Mouse (Mus musculus) C3H10T1/2 (cell line): Measurements from ENCODE around the gene Krtap7-1. TPM values are rescaled to one million over a fixed set of nuclear protein-coding genes. Genes with fewer than 3 reads are reported as not detected.

Experiments
- polyA plus RNA-seq, 2 experiments: library from polyadenylated mRNA; unstranded; fragments of >200 nt; fragmentation: generic; extraction: Trizol; gene quantifications; one replicate each; pipeline ENCODE4 v1.2.1; 2012; ENCODE audit warnings: missing spikeins in 2 of 2

The Krtap7-1 gene
- not detected for polyA plus RNA-seq

DNA sequence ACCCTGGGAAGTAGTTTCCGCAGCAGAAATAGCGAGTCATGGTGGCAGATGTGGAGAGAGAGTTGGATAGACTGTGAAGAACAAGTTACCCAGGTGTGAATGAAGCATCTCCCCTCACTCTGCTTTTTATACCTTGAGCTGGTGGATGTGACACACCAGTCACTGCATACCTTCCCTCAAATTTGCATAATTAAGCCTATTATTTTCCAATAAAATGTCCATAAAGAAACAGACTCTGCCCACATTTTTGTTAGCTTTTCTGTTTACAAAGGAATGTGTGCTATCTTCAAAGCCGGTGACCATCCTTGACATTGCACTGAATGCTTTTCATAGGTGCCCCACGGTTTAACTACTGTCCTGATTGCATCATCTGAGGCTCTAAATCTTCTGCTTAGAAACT lies at the start of gene Krtap7-1:
Krtap7-1 (minus strand) TSS at position 101 of the 400 bp plus-strand sequence.

DNA sequence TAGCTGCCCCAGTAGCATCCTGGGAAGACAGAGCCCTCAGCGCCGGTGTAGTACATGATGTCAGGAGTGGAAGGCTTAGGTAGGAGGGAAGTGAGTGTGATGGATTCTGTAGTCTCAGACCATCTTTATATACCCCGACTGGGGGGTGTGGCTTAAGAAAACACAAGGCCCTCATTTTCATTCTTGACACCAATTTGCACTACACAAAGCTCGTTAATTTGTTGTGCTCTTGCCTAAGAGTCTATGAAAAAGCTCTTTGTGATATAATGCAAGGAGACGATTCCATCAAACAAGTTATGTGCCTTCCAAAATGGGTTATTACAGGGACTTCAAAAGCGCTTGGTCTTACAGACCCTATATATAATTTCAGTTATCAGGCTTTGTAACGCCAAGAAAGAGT lies 20.3 kb downstream of the Krtap7-1 start, which contains the start of gene Krtap8-1:
Krtap8-1 (minus strand) TSS at position 101 of the 400 bp plus-strand sequence.

Other genes starting within 250 kb of the Krtap7-1 start
- not detected for gene Krtap21-1, start 104.5 kb downstream of the Krtap7-1 start, polyA plus RNA-seq
- not detected for gene Krtap6-2, start 88.2 kb downstream of the Krtap7-1 start, polyA plus RNA-seq
- gene Krtap8-1, start 20.4 kb downstream of the Krtap7-1 start, polyA plus RNA-seq, result not detected
- not detected for gene Krtap11-1, start 62.9 kb upstream of the Krtap7-1 start, polyA plus RNA-seq